Mouse (Mus musculus): Measurements from ENCODE around the gene Prkcb. TPM values are rescaled to one million over a fixed set of nuclear protein-coding genes. Genes with fewer than 3 reads are reported as not detected.

Prkcb gene
- 5.0 and 5.6 TPM in 2 replicates for polyA plus RNA-seq (2012; rRNA removed)

GRCm38 (mm10) chr7:122288605-122289242 is at the start of gene Prkcb:
TSS of gene Prkcb (plus strand) at chr7:122288751.

GRCm38 (mm10) chr7:122670442-122670872 is 381.9 kb downstream of the Prkcb start, which contains the start of gene Cacng3:
TSS of gene Cacng3 (plus strand) at chr7:122670492.

Other genes starting within 250 kb of the Prkcb start
- gene Ubfd1, start 221.6 kb upstream of the Prkcb start, polyA plus RNA-seq (2012; rRNA removed): 13.5 and 15.1 TPM in 2 replicates
- gene Ears2, start 221.5 kb upstream of the Prkcb start, polyA plus RNA-seq (2012; rRNA removed): 11.8 and 12.7 TPM in 2 replicates
- gene Ndufab1, start 186.9 kb upstream of the Prkcb start, polyA plus RNA-seq (2012; rRNA removed): 849 and 1,005 TPM in 2 replicates
- gene Palb2, start 155.8 kb upstream of the Prkcb start, polyA plus RNA-seq (2012; rRNA removed): 0.98 and 1.1 TPM in 2 replicates
- 58.5 and 61.5 TPM in 2 replicates for gene Dctn5, start 155.7 kb upstream of the Prkcb start, polyA plus RNA-seq (2012; rRNA removed)
- gene Plk1, start 129.3 kb upstream of the Prkcb start, polyA plus RNA-seq (2012; rRNA removed): 13.8 and 18.2 TPM in 2 replicates
- 156 and 163 TPM in 2 replicates for gene Ern2, start 102.5 kb upstream of the Prkcb start, polyA plus RNA-seq (2012; rRNA removed)
- gene Chp2, start 69.3 kb upstream of the Prkcb start, polyA plus RNA-seq (2012; rRNA removed): 103 and 129 TPM in 2 replicates